Mouse (Mus musculus) neural tube, embryonic 11.5 days (tissue): Measurements from ENCODE around the gene Cend1. TPM values are rescaled to one million over a fixed set of nuclear protein-coding genes. Genes with fewer than 3 reads are reported as not detected.

ENCODE experiments used
- ATAC-seq: fragments of 200-750 bp; cut with Nextera tagmentation; 2 replicates; pipeline ENCODE4 v1.8.0; 2017; ENCODE audit warnings: moderate number of reproducible peaks, mild to moderate bottlenecking, moderate TSS enrichment, moderate library complexity; ENCODE audit not compliant: insufficient read depth, low FRiP score, low TSS enrichment
- DNase-seq: peaks from one replicate; pipeline ENCODE4 v3.0.0-alpha.2; 2015; ENCODE audit warnings: low spot score
- H3K27ac ChIP-seq: fragments of 300-500 bp; sonication (generic); 2 replicates; pipeline ENCODE4 v1.5.1; 2014; ENCODE audit warnings: low read depth, mild to moderate bottlenecking, low read length
- H3K27me3 ChIP-seq: fragments of 300-500 bp; sonication (generic); 2 replicates; pipeline ENCODE4 v1.6.1; 2014; ENCODE audit warnings: mild to moderate bottlenecking, low read length, mixed read lengths; ENCODE audit not compliant: control insufficient read depth, insufficient read depth
- H3K36me3 ChIP-seq: fragments of 300-500 bp; sonication (generic); 2 replicates; pipeline ENCODE4 v1.6.1; 2014; ENCODE audit warnings: mild to moderate bottlenecking, low read length, moderate library complexity, mixed read lengths; ENCODE audit not compliant: control insufficient read depth, insufficient read depth
- H3K4me1 ChIP-seq: fragments of 300-500 bp; sonication (generic); 2 replicates; pipeline ENCODE4 v1.6.1; 2014; ENCODE audit warnings: low read length, mixed read lengths; ENCODE audit not compliant: control insufficient read depth, insufficient read depth
- H3K4me2 ChIP-seq: fragments of 300-500 bp; sonication (generic); 2 replicates; pipeline ENCODE4 v1.6.1; 2014; ENCODE audit warnings: low read depth, mild to moderate bottlenecking, moderate library complexity
- H3K4me3 ChIP-seq: fragments of 300-500 bp; sonication (generic); 2 replicates; pipeline ENCODE4 v1.5.1; 2014; ENCODE audit warnings: low read depth, low read length
- H3K9ac ChIP-seq: fragments of 300-500 bp; sonication (generic); 2 replicates; pipeline ENCODE4 v1.6.1; 2014; ENCODE audit warnings: mild to moderate bottlenecking, low read length
- H3K9me3 ChIP-seq: fragments of 300-500 bp; sonication (generic); 2 replicates; pipeline ENCODE4 v1.6.1; 2016; ENCODE audit warnings: low read length; ENCODE audit not compliant: control insufficient read depth
- WGBS: fragments of 180-500 bp; shearing (Covaris S2); extraction: QIAGEN DNeasy Blood & Tissue Kit; methylation state at CpG from one replicate; pipeline ENCODE4 v1.1.7; 2014; 5-methylcytosine and 5-hydroxymethylcytosine counted together
- polyA plus RNA-seq: library from polyadenylated mRNA; unstranded; fragments of >200 nt; fragmentation: Nextera tagmentation; extraction: Ambion mirVana; gene quantifications from 2 replicates; pipeline ENCODE4 v1.2.1, GENCODE M21; 2014

Cend1 gene
- 8.8 and 13.9 TPM in 2 replicates for polyA plus RNA-seq

DNA sequence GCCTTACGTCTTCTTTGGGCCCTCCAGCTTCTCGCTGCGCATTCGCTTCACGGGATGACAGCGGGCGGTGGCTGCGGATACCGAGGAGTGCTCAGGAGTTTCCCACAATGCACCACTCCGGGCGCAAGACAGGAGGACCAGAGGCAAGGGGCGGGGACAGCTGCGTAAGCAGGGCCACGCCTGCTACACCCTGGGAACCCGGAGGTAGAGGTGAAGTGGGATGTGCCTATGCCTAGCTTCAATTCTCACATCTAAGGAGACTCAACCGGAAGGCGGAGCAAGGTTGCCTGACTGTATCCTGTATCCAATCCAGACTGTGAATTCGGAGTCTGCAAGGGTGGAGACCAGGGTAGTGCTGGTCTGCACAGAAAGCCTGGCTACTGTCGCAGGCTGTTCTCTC lies at the start of gene Cend1:
TSS of gene Cend1 (minus strand) at position 182 of the 400 bp plus-strand sequence.
- 3% methylated on average over 19 of the region's 19 CpGs for WGBS
- ATAC-seq: peak; percentile 72

GRCm38 (mm10) chr7:141478270-141478748 lies 49.0 kb upstream of the Cend1 start:
- peaks cover 32% of the 10 kb centered on the region for H3K4me1 ChIP-seq
- H3K4me2 ChIP-seq: no peak overlapping the region
- no peak overlapping the region for H3K27ac ChIP-seq
- ATAC-seq (no peak), DNase-seq (no peak)
- H3K9me3 ChIP-seq: no peaks in the 10 kb centered on the region
- no peak overlapping the region for H3K9ac ChIP-seq
- peaks cover 15% of the 10 kb centered on the region for H3K27me3 ChIP-seq
- H3K4me3 ChIP-seq: no peak overlapping the region
- no peaks in the 10 kb centered on the region for H3K36me3 ChIP-seq
- 86% methylated on average over 5 of the region's 5 CpGs for WGBS

More for the DNA sequence above, at the start of gene Cend1:
- peaks cover 9% of the 10 kb centered on the region for H3K36me3 ChIP-seq
- no peaks in the 10 kb centered on the region for H3K27me3 ChIP-seq
- peak; percentile 78 for DNase-seq
- H3K4me2 ChIP-seq: peak within 1 kb of the TSS; percentile 57
- peaks cover 18% of the 10 kb centered on the region for H3K4me1 ChIP-seq
- H3K9ac ChIP-seq: peak within 1 kb of the TSS; percentile 59
- peak within 1 kb of the TSS; percentile 38 for H3K4me3 ChIP-seq
- H3K9me3 ChIP-seq: no peaks in the 10 kb centered on the region
- H3K27ac ChIP-seq: peak within 1 kb of the TSS; percentile 50; the same call in 1 of the 2 replicates

DNA sequence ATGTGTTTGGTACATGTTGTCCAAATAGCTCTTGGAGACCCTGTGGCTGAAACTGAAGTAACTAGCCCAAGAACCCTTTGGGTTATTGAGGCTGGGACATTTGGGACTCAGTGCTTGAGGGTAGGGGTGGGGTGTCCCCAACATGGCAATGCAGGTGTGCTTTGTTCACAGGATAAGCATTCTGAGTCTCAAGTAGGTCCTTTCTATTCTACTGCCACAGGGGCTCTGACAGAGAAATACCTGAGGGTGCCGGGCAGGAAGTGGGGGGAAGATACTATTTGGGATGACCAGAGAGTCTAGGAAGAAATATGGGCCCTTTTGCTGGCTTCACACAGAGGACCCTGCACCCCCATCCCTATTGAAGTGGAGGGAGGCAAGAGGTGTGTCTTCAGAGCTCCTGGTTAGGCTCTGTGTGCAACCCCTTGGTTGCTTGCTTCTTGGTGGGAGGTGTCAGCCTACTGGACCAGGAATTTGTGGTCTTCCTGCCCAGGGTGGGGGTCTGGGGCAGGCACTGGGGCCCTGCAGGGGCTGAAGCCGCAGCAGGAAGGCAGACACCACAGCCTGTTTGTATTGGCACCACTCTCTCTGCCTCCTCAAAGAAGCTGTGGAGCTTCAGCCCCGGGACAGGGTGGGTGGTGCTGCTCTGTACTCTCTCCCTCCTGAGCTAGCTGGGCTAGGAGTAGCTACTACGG lies 48.4 kb upstream of the Cend1 start:
- Histone ChIP-seq H3K9ac (no peak overlapping the region), H3K36me3 (0 out of 2 replicates have a peak, but pooled peaks cover 2% of the 10 kb centered on the region), H3K27ac (no peak overlapping the region), H3K9me3 (no peaks in the 10 kb centered on the region), H3K4me2 (no peak overlapping the region), H3K4me3 (no peak overlapping the region), H3K4me1 (peaks cover 32% of the 10 kb centered on the region), H3K27me3 (peaks cover 15% of the 10 kb centered on the region)
- 64% methylated on average over 4 of the region's 4 CpGs for WGBS
- no peak for DNase-seq
- ATAC-seq: no peak

DNA sequence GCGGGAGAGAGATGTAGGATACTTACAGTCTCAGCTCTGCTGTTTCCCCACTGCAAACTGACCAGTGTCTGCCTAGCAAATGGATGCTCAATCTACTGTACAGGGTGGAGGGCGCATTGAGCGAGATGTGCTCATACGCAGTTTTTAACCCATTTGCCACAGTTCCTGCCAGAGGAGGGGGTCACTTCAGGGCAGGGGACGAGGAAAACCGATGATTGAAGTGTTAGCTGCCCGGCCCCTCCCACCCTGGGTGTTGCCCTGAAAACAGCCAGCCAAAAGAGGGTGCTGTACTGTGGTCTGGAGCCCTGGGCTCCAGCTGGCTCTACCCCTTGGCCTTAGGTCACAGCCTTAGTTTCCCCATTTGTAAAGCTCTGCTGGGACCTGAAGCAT lies 47.7 kb upstream of the Cend1 start:
- peaks cover 5% of the 10 kb centered on the region; the same call in 1 of the 2 replicates for H3K36me3 ChIP-seq
- H3K9ac ChIP-seq: peak overlapping the region; percentile 11; the same call in 1 of the 2 replicates
- peak overlapping the region; percentile 75 for H3K4me2 ChIP-seq
- H3K27me3 ChIP-seq: peaks cover 12% of the 10 kb centered on the region
- H3K27ac ChIP-seq: peak overlapping the region; percentile 50; the same call in 1 of the 2 replicates
- no peaks in the 10 kb centered on the region for H3K9me3 ChIP-seq
- DNase-seq: no peak
- peaks cover 28% of the 10 kb centered on the region for H3K4me1 ChIP-seq
- no peak for ATAC-seq
- 29% methylated on average over 7 of the region's 7 CpGs for WGBS
- peak overlapping the region; percentile 82 for H3K4me3 ChIP-seq

- H3K27ac ChIP-seq: peak overlapping the region; percentile 50; the same call in 1 of the 2 replicates
Measured at GRCm38 (mm10) chr7:141476226-141476980, 47.1 kb upstream of the Cend1 start.

GRCm38 (mm10) chr7:141475805-141476158 lies 46.5 kb upstream of the Cend1 start:
- peak overlapping the region; percentile 75 for H3K4me2 ChIP-seq
- H3K9me3 ChIP-seq: no peaks in the 10 kb centered on the region
- H3K9ac ChIP-seq: peak overlapping the region; percentile 95
- H3K4me3 ChIP-seq: peak overlapping the region; percentile 82
- H3K4me1 ChIP-seq: peaks cover 19% of the 10 kb centered on the region
- peaks cover 8% of the 10 kb centered on the region; the same call in 1 of the 2 replicates for H3K36me3 ChIP-seq
- DNase-seq: no peak
- no peak overlapping the region for H3K27ac ChIP-seq
- peaks cover 12% of the 10 kb centered on the region for H3K27me3 ChIP-seq
- ATAC-seq: no peak; the same call in 1 of the 2 replicates
- 1% methylated on average over 12 of the region's 12 CpGs for WGBS

More at GRCm38 (mm10) chr7:141476226-141476980, 47.1 kb upstream of the Cend1 start:
- WGBS: 4% methylated on average over 17 of the region's 17 CpGs
- H3K9ac ChIP-seq: peak overlapping the region; percentile 11; the same call in 1 of the 2 replicates
- H3K27me3 ChIP-seq: peaks cover 12% of the 10 kb centered on the region
- peaks cover 6% of the 10 kb centered on the region; the same call in 1 of the 2 replicates for H3K36me3 ChIP-seq
- H3K9me3 ChIP-seq: no peaks in the 10 kb centered on the region
- peak; percentile 41 for DNase-seq
- peak overlapping the region; percentile 75 for H3K4me2 ChIP-seq
- ATAC-seq: no peak
- peak overlapping the region; percentile 82 for H3K4me3 ChIP-seq
- peaks cover 24% of the 10 kb centered on the region for H3K4me1 ChIP-seq

- Histone ChIP-seq H3K4me1 (peaks cover 19% of the 10 kb centered on the region), H3K27ac (peak within 1 kb of the TSS; percentile 85), H3K27me3 (peaks cover 12% of the 10 kb centered on the region; the same call in 1 of the 2 replicates), H3K4me3 (peak within 1 kb of the TSS; percentile 82), H3K36me3 (peaks cover 14% of the 10 kb centered on the region), H3K4me2 (peak within 1 kb of the TSS; percentile 75), H3K9ac (peak within 1 kb of the TSS; percentile 95), H3K9me3 (no peaks in the 10 kb centered on the region)
- WGBS: under 1% methylated on average over 87 of the region's 87 CpGs
- ATAC-seq: peak; percentile 75
- DNase-seq: peak; percentile 91
Measured at GRCm38 (mm10) chr7:141475011-141475804, 45.9 kb upstream of the Cend1 start, which contains the start of the genes Polr2l and Tspan4. Gene Polr2l, minus strand, starts transcription at chr7:141475132. Gene Tspan4, plus strand, starts transcription at chr7:141475240.

DNA sequence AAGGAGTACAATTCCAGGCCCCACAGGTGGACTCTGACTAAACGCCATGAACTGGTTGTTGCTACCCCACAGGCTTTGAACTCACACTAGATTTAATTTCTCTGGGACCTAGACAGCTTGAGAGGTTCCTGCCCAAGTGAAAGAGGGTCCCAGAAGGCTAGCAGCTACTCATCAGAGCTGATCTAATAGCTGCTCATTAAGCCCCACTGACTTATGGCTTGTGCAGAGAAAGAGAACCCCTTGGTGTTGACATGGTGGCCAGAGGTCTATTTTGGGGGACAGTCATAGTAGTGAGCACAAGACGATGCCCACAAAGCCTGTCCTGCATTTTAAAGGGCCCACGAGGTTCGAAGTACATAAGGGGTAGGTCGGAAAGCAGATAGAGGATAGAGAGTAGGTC lies 44.9 kb upstream of the Cend1 start:
- peaks cover 24% of the 10 kb centered on the region for H3K4me1 ChIP-seq
- 13% methylated on average over 5 of the region's 5 CpGs for WGBS

More for the DNA sequence above, 44.9 kb upstream of the Cend1 start:
- DNase-seq: no peak
- peak overlapping the region; percentile 95 for H3K9ac ChIP-seq
- peaks cover 12% of the 10 kb centered on the region; the same call in 1 of the 2 replicates for H3K27me3 ChIP-seq
- ATAC-seq: no peak
- H3K4me2 ChIP-seq: peak overlapping the region; percentile 75
- peaks cover 20% of the 10 kb centered on the region for H3K36me3 ChIP-seq
- peak overlapping the region; percentile 82 for H3K4me3 ChIP-seq
- H3K9me3 ChIP-seq: no peaks in the 10 kb centered on the region
- H3K27ac ChIP-seq: no peak overlapping the region
